Mouse (Mus musculus) forebrain, embryonic 10.5 days (tissue): Measurements from ENCODE around the gene Ly6g6e. TPM values are rescaled to one million over a fixed set of nuclear protein-coding genes. Genes with fewer than 3 reads are reported as not detected.

Experiments
- DNase-seq: peaks from one replicate; pipeline ENCODE4 v3.0.0-alpha.2; 2017; ENCODE audit warnings: low spot score; ENCODE audit errors: extremely low spot score
- H3K27ac ChIP-seq: fragments of 300-500 bp; sonication (generic); 2 replicates; pipeline ENCODE4 v1.5.1; 2016; ENCODE audit warnings: mild to moderate bottlenecking
- H3K27me3 ChIP-seq: fragments of 300-500 bp; sonication (generic); 2 replicates; pipeline ENCODE4 v1.6.1; 2016; ENCODE audit warnings: mild to moderate bottlenecking; ENCODE audit not compliant: poor library complexity, severe bottlenecking
- H3K36me3 ChIP-seq: fragments of 300-500 bp; sonication (generic); replicated peaks from 2 replicates; pipeline ENCODE4 v1.6.1; 2016; ENCODE audit warnings: mild to moderate bottlenecking, moderate library complexity
- H3K4me1 ChIP-seq: fragments of 300-500 bp; sonication (generic); 2 replicates; pipeline ENCODE4 v1.6.1; 2016
- H3K4me3 ChIP-seq: fragments of 300-500 bp; sonication (generic); 2 replicates; pipeline ENCODE4 v1.5.1; 2016; ENCODE audit warnings: mild to moderate bottlenecking, moderate library complexity
- H3K9me3 ChIP-seq: fragments of 300-500 bp; sonication (generic); 2 replicates; pipeline ENCODE4 v1.6.1; 2016; ENCODE audit warnings: mild to moderate bottlenecking, moderate library complexity
- WGBS: fragments of 180-500 bp; shearing (Covaris S2); methylation state at CpG from one replicate; pipeline ENCODE4 v1.1.7; 2016; 5-methylcytosine and 5-hydroxymethylcytosine counted together
- polyA plus RNA-seq: library from polyadenylated mRNA; unstranded; fragments of >200 nt; fragmentation: Nextera tagmentation; extraction: Ambion mirVana; gene quantifications from 2 replicates; pipeline ENCODE4 v1.2.1, GENCODE M21; 2016

Gene Ly6g6e
- polyA plus RNA-seq, 1 experiment from 2014 or later, result not detected

GRCm38 (mm10) chr17:35044904-35045806 is 31.5 kb upstream of the Ly6g6e start:
- no peaks in the 10 kb centered on the region for H3K27me3 ChIP-seq
- DNase-seq, result no peak
- peak overlapping the region; percentile 70 for H3K4me3 ChIP-seq
- H3K27ac ChIP-seq, result peak overlapping the region; percentile 98
- H3K4me1 ChIP-seq, result peaks cover 54% of the 10 kb centered on the region
- no peaks in the 10 kb centered on the region for H3K36me3 ChIP-seq
- H3K9me3 ChIP-seq, result no peaks in the 10 kb centered on the region
- WGBS, result 87% methylated on average over 7 of the region's 7 CpGs

- WGBS, result 8% methylated on average over 48 of the region's 48 CpGs
- no peaks in the 10 kb centered on the region for H3K36me3 ChIP-seq
- DNase-seq, result no peak
- peak overlapping the region; percentile 98 for H3K27ac ChIP-seq
- peaks cover 63% of the 10 kb centered on the region for H3K4me1 ChIP-seq
- no peaks in the 10 kb centered on the region for H3K9me3 ChIP-seq
- H3K27me3 ChIP-seq, result no peaks in the 10 kb centered on the region
- H3K4me3 ChIP-seq, result peak overlapping the region; percentile 70
Measured at GRCm38 (mm10) chr17:35045807-35046680, 30.7 kb upstream of the Ly6g6e start.

GRCm38 (mm10) chr17:35046681-35047455 is 29.8 kb upstream of the Ly6g6e start, which contains the start of gene Msh5:
Gene Msh5, minus strand, starts transcription at chr17:35046745.
- Histone ChIP-seq H3K36me3 (no peaks in the 10 kb centered on the region), H3K9me3 (no peaks in the 10 kb centered on the region), H3K27ac (peak within 1 kb of the TSS; percentile 98), H3K4me3 (peak within 1 kb of the TSS; percentile 70), H3K27me3 (no peaks in the 10 kb centered on the region), H3K4me1 (peaks cover 71% of the 10 kb centered on the region)
- DNase-seq, result peak; percentile 100
- WGBS, result 3% methylated on average over 33 of the region's 33 CpGs

GRCm38 (mm10) chr17:35047688-35048087 is 29.0 kb upstream of the Ly6g6e start:
- peak overlapping the region; percentile 98 for H3K27ac ChIP-seq
- no peak for DNase-seq
- peak overlapping the region; percentile 19; the same call in 1 of the 2 replicates for H3K4me3 ChIP-seq
- 54% methylated on average over 1 of the region's 1 CpGs for WGBS
- H3K4me1 ChIP-seq, result peaks cover 79% of the 10 kb centered on the region
- no peaks in the 10 kb centered on the region for H3K9me3 ChIP-seq
- peaks cover 7% of the 10 kb centered on the region for H3K36me3 ChIP-seq
- no peaks in the 10 kb centered on the region for H3K27me3 ChIP-seq

- Histone ChIP-seq H3K27ac (peak overlapping the region; percentile 98), H3K27me3 (no peaks in the 10 kb centered on the region), H3K4me1 (peaks cover 83% of the 10 kb centered on the region), H3K9me3 (no peaks in the 10 kb centered on the region), H3K36me3 (peaks cover 13% of the 10 kb centered on the region), H3K4me3 (peak overlapping the region; percentile 19; the same call in 1 of the 2 replicates)
- whole genome bisulfite sequencing, result 44% methylated on average over 11 of the region's 11 CpGs
- no peak for DNase-seq
Measured at GRCm38 (mm10) chr17:35048149-35048931, 28.4 kb upstream of the Ly6g6e start.

GRCm38 (mm10) chr17:35048932-35049440 is 27.7 kb upstream of the Ly6g6e start:
- H3K27me3 ChIP-seq, result no peaks in the 10 kb centered on the region
- H3K4me3 ChIP-seq, result peak overlapping the region; percentile 72; the same call in 1 of the 2 replicates
- peak overlapping the region; percentile 98 for H3K27ac ChIP-seq
- H3K4me1 ChIP-seq, result peaks cover 83% of the 10 kb centered on the region
- peaks cover 20% of the 10 kb centered on the region for H3K36me3 ChIP-seq
- H3K9me3 ChIP-seq, result peaks cover 3% of the 10 kb centered on the region; the same call in 1 of the 2 replicates
- DNase-seq, result no peak
- 73% methylated on average over 5 of the region's 5 CpGs for WGBS

GRCm38 (mm10) chr17:35049561-35050016 is 27.1 kb upstream of the Ly6g6e start, which contains the start of gene Clic1:
Gene Clic1, plus strand, starts transcription at chr17:35049966.
- peak; percentile 78 for DNase-seq
- peak within 1 kb of the TSS; percentile 72 for H3K4me3 ChIP-seq
- peaks cover 83% of the 10 kb centered on the region for H3K4me1 ChIP-seq
- H3K27me3 ChIP-seq, result no peaks in the 10 kb centered on the region
- H3K36me3 ChIP-seq, result peaks cover 26% of the 10 kb centered on the region
- WGBS, result 3% methylated on average over 11 of the region's 11 CpGs
- peaks cover 8% of the 10 kb centered on the region; the same call in 1 of the 2 replicates for H3K9me3 ChIP-seq
- peak within 1 kb of the TSS; percentile 98 for H3K27ac ChIP-seq

GRCm38 (mm10) chr17:35050126-35050750 is 26.5 kb upstream of the Ly6g6e start:
- DNase-seq, result peak; percentile 73
- Histone ChIP-seq H3K4me3 (peak overlapping the region; percentile 72), H3K27ac (peak overlapping the region; percentile 98), H3K36me3 (peaks cover 32% of the 10 kb centered on the region), H3K27me3 (no peaks in the 10 kb centered on the region), H3K9me3 (peaks cover 8% of the 10 kb centered on the region; the same call in 1 of the 2 replicates), H3K4me1 (peaks cover 78% of the 10 kb centered on the region)
- WGBS, result under 1% methylated on average over 27 of the region's 27 CpGs

GRCm38 (mm10) chr17:35051156-35052086 is 25.3 kb upstream of the Ly6g6e start:
- no peaks in the 10 kb centered on the region for H3K27me3 ChIP-seq
- 1% methylated on average over 20 of the region's 21 CpGs for WGBS
- peaks cover 66% of the 10 kb centered on the region for H3K4me1 ChIP-seq
- peak; percentile 68 for DNase-seq
- H3K9me3 ChIP-seq, result peaks cover 8% of the 10 kb centered on the region; the same call in 1 of the 2 replicates
- H3K4me3 ChIP-seq, result peak overlapping the region; percentile 72
- peaks cover 44% of the 10 kb centered on the region for H3K36me3 ChIP-seq
- H3K27ac ChIP-seq, result peak overlapping the region; percentile 98

GRCm38 (mm10) chr17:35052271-35052798 is 24.4 kb upstream of the Ly6g6e start:
- Histone ChIP-seq H3K36me3 (peaks cover 52% of the 10 kb centered on the region), H3K4me1 (peaks cover 57% of the 10 kb centered on the region), H3K4me3 (peak overlapping the region; percentile 72), H3K27ac (peak overlapping the region; percentile 98), H3K9me3 (peaks cover 8% of the 10 kb centered on the region; the same call in 1 of the 2 replicates), H3K27me3 (no peaks in the 10 kb centered on the region)
- DNase-seq, result no peak
- WGBS, result 85% methylated on average over 12 of the region's 12 CpGs
